Mouse (Mus musculus) brain, embryonic 14.5 days (tissue): ENCODE results near the gene Ddx39b. TPM values are rescaled to one million over a fixed set of nuclear protein-coding genes. Genes with fewer than 3 reads are reported as not detected.

Source experiments
- DNase-seq: peaks from one replicate; pipeline ENCODE4 v3.0.0-alpha.2; 2011; ENCODE audit warnings: low read depth
- CTCF ChIP-seq: fragments of 200-500 bp; IDR thresholded peaks from 2 replicates; pipeline ENCODE4 v1.5.1; 2012; ENCODE audit warnings: inconsistent platforms, mild to moderate bottlenecking, moderate library complexity, borderline replicate concordance; ENCODE audit not compliant: insufficient read depth, insufficient read length; ENCODE audit errors: extremely low read depth
- POLR2A ChIP-seq: fragments of 200-500 bp; IDR thresholded peaks from 2 replicates; pipeline ENCODE4 v1.6.1; 2012; ENCODE audit warnings: mild to moderate bottlenecking, inconsistent platforms, borderline replicate concordance; ENCODE audit not compliant: poor library complexity, insufficient read depth, insufficient read length, severe bottlenecking; ENCODE audit errors: extremely low read depth
- polyA plus RNA-seq: library from polyadenylated mRNA; depleted of rRNA; stranded (reverse); fragments of >200 nt; gene quantifications from 2 replicates; pipeline ENCODE4 v1.2.3, GENCODE M21; 2012; rRNA removed

The Ddx39b gene
- polyA plus RNA-seq, result 887 and 1,110 TPM in 2 replicates

DNA sequence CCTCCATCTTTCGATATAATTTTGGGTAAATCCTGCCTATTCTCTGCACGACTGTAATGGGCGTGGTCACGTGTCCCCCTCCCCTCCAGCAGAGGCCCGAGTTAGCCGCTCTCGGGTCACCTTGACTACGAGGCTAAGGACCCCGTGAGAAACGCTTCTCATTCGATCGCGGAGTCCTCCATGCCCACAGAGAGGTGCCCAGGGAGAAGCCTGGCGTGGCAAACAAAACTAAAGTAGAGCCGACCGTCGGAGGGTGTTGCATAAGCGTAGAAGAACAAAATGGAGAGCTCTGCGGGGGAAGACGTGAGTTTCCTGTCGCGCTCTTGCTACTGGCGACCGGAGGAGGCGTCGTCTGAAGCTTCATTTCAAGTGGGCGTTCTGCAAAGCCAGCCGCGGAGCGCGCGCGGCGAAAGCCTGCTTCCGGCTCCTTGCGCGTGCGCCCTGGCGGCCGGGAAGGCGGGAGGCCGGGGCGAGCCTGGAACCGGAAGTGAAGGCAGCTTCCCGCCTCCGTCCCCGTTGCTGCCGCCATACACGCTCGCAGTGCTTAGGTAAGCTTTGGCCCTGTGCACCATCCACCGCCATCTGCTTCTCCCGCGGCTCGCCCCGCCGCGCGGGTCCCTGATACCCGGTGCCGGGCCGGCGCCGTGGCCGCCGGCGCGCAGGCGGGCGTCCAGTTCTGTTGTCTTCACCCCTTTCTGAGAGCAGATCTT, at the start of gene Ddx39b:
Ddx39b (plus strand) TSS at position 442 of the 710 bp plus-strand sequence.
- TF ChIP-seq POLR2A (peak; percentile 61), CTCF (no peak)
- peak; percentile 99 for DNase-seq

DNA sequence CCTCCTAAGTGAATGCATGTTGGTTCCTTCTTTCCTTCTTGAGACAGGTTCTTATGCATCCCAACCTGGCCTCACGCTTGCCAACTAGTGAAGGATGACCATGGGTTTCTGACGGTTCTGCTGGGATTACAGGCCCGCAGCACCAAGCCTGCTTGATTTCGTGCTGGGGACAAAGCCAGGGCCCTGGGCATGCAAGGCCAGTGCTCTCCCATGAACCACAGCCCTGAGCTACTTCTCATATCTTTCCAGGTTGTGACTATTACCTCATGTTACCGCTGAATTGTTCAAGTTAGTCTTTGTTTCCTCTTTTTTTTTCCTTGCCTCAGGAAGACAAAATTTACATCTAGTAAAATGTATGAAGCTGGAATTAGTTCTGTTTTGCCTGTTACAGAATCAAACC, 48.6 kb upstream of the Ddx39b start:
- DNase-seq, result no peak
- TF ChIP-seq POLR2A, result no peak
- no peak for TF ChIP-seq CTCF

DNA sequence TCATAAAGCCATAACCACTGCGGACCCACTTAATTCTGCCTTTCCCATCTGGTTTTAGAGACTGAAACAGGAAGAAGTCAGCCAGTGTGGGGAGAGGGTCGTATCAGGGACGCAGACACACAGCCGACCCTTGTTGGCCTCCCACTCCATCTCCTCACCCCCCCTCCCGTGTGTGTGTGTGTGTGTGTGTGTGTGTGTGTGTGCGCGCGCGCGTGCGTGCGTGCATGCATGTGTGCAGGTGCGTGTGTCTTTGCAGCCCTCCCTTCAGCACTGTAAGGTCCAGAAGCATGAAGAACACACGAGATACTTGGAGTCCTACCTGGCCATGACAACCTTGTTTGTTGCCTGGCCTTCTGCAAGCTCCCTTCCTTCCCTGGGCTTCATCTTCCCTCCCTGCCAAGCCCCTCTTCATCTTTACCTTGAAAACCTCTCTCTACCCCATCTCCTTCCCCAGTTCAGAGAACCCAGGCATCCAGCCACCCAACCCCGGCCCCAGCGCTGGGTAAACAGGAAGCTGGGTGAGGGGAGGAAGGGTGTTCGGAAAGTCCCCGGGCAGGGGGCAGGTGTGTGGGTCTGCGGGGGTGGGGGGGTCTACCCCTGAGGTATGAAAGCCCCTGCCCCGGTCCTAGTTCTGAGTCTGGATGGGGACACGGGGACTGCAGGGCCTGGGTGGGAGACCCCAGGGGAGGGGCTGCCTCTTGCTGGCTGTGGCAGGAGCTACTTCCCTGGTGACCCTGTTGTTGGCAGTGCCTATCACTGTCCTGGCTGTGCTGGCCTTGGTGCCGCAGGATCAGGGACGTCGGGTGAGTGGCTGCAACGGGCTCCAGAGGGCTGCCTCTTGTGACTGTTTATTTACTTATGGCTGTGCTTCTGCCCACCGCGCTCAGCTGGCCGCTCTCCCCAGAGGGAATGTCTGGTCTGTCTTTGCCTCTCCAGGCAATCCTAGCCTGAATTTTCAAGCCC, 47.4 kb upstream of the Ddx39b start, which contains the start of gene Ltb:
Ltb (plus strand) TSS at position 559 of the 963 bp plus-strand sequence.
- TF ChIP-seq POLR2A (no peak), CTCF (no peak)
- no peak for DNase-seq

DNA sequence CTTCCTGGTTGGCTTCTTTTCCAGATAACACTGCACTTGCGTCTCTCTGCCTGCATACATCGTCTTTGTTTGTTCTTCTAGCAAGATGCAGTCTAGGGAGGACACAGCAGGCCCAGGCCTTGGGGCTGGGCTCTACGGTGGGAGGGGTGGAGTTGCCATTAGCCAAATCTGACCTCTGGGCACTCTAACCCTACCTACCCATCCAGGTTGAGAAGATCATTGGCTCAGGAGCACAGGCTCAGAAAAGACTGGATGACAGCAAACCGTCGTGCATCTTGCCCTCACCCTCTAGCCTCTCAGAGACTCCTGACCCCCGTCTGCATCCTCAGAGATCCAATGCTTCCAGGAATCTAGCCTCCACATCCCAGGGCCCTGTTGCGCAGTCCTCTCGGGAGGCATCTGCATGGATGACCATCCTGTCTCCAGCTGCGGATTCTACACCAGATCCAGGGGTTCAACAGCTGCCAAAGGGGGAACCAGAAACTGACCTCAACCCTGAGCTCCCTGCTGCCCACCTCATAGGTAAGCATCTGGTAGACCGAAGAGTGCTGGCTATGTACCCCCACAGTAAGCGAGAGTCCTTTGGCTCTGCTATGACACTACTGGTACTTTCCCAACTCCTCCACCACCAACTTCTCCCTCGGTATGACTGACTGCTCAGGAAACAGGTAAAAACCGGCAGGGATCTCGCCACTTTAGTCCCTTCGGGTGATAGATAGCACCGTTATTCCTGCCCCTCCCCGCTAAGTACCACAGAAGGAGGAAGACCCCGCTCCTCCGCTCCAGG, 46.5 kb upstream of the Ddx39b start:
- DNase-seq, result no peak
- TF ChIP-seq CTCF (no peak), POLR2A (no peak)

GRCm38 (mm10) chr17:35195631-35196320, 45.8 kb upstream of the Ddx39b start:
- TF ChIP-seq CTCF (peak; percentile 86), POLR2A (no peak)
- DNase-seq, result peak; percentile 71

DNA sequence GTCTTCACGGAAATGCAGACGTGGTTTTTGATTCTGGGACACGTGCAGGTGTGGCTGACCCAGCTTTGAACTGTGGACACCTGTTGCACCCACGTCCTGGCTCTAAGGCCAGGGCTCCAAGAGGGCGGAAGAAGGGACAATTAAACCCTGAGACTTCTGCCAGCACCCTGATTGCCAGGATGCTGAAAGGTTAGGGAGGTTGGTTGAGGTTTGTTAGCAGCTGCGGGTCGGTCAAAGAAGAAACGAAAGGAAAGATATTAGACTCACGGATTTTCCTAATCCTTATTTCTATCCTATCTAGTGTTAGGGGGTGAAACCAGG, 45.3 kb upstream of the Ddx39b start:
- no peak for TF ChIP-seq POLR2A
- TF ChIP-seq CTCF, result no peak
- DNase-seq, result no peak

DNA sequence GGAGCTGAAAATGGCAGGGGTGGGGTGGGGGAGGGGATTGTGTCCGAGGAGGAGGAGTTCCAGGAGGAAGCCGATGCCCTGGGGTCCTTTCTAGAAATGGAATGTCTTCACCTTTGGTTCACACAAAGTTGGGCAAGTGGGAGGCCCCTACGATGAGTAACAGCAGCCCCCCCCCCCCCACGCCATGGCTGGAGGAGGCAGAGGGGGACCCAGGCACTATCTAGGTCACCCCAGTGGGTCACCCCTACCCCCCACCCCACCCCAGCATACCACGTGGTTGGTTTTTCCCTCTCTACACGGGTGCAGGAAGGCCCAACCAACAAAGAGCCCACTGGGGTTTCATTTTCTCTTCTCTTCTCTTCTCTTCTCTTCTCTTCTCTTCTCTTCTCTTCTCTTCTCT, 44.4 kb upstream of the Ddx39b start:
- no peak for DNase-seq
- TF ChIP-seq POLR2A (no peak), CTCF (no peak)

- DNase-seq, result no peak
- TF ChIP-seq CTCF (no peak), POLR2A (no peak)
Measured at GRCm38 (mm10) chr17:35198029-35198428, 43.5 kb upstream of the Ddx39b start.

GRCm38 (mm10) chr17:35198946-35199345, 42.6 kb upstream of the Ddx39b start:
- no peak for DNase-seq
- TF ChIP-seq POLR2A, result no peak
- TF ChIP-seq CTCF, result no peak

DNA sequence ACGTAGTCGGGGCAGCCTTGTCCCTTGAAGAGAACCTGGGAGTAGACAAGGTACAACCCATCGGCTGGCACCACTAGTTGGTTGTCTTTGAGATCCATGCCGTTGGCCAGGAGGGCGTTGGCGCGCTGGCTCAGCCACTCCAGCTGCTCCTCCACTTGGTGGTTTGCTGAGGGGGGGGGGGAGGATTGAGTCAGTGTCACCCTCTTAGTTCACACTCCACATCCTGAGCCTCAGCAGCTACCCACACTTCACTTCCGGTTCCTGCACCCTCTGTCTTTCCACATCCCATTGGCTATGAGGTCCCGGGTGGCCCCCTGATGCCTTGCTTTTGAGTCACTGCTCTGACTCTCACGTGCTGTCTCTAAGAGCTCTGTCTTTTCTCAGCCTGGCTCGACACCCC, 41.1 kb upstream of the Ddx39b start:
- TF ChIP-seq CTCF, result no peak
- no peak for DNase-seq

- DNase-seq, result no peak
- no peak for TF ChIP-seq POLR2A
- TF ChIP-seq CTCF, result no peak
Measured at GRCm38 (mm10) chr17:35201128-35201527, 40.4 kb upstream of the Ddx39b start.

DNA sequence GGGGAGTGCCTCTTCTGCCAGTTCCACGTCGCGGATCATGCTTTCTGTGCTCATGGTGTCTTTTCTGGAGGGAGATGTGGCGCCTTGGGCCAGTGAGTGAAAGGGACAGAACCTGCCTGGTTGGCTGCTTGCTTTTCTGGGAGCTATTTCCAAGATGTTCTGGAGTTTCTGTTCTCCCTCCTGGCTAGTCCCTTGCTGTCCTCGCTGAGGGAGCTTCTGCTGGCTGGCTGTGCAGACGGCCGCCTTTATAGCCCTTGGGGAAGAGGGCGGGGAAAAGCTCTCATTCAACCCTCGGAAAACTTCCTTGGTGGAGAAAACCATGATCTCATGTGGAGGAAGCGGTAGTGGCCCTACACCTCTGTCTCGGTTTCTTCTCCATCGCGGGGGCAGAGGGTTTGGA, 39.8 kb upstream of the Ddx39b start, which contains the start of gene Tnf:
Tnf (minus strand) TSS at position 221 of the 400 bp plus-strand sequence.
- TF ChIP-seq POLR2A (no peak), CTCF (no peak)
- no peak for DNase-seq
